Mouse (Mus musculus) cortical plate, adult 2 months (tissue): ENCODE results near the gene Hoxb7. TPM values are rescaled to one million over a fixed set of nuclear protein-coding genes. Genes with fewer than 3 reads are reported as not detected.

Experiments
- H3K27ac ChIP-seq: fragments of 200-500 bp; 2 replicates; pipeline ENCODE4 v1.5.1; 2012; ENCODE audit warnings: low read length, control low read depth, inconsistent platforms; ENCODE audit not compliant: insufficient read depth
- H3K4me1 ChIP-seq: fragments of 200-500 bp; 2 replicates; pipeline ENCODE4 v1.6.1; 2011; ENCODE audit warnings: low read length; ENCODE audit not compliant: control insufficient read depth, insufficient read depth
- H3K4me3 ChIP-seq: fragments of 200-500 bp; 2 replicates; pipeline ENCODE4 v1.5.1; 2011; ENCODE audit warnings: mild to moderate bottlenecking, low read length, control low read depth; ENCODE audit not compliant: insufficient read depth
- CTCF ChIP-seq: fragments of 200-500 bp; IDR thresholded peaks from 2 replicates; pipeline ENCODE4 v1.5.1; 2011; ENCODE audit warnings: mild to moderate bottlenecking, control low read depth, low read length; ENCODE audit not compliant: insufficient read depth; ENCODE audit errors: extremely low read depth
- POLR2A ChIP-seq: fragments of 200-500 bp; IDR thresholded peaks from 2 replicates; pipeline ENCODE4 v1.6.1; 2011; ENCODE audit warnings: mild to moderate bottlenecking, low read length, control low read depth; ENCODE audit not compliant: insufficient read depth; ENCODE audit errors: extremely low read depth
- polyA plus RNA-seq: library from polyadenylated mRNA; depleted of rRNA; stranded (reverse); fragments of >200 nt; gene quantifications from 2 replicates; pipeline ENCODE4 v1.2.3, GENCODE M21; 2012

The Hoxb7 gene
- polyA plus RNA-seq, 1 experiment = not detected

DNA sequence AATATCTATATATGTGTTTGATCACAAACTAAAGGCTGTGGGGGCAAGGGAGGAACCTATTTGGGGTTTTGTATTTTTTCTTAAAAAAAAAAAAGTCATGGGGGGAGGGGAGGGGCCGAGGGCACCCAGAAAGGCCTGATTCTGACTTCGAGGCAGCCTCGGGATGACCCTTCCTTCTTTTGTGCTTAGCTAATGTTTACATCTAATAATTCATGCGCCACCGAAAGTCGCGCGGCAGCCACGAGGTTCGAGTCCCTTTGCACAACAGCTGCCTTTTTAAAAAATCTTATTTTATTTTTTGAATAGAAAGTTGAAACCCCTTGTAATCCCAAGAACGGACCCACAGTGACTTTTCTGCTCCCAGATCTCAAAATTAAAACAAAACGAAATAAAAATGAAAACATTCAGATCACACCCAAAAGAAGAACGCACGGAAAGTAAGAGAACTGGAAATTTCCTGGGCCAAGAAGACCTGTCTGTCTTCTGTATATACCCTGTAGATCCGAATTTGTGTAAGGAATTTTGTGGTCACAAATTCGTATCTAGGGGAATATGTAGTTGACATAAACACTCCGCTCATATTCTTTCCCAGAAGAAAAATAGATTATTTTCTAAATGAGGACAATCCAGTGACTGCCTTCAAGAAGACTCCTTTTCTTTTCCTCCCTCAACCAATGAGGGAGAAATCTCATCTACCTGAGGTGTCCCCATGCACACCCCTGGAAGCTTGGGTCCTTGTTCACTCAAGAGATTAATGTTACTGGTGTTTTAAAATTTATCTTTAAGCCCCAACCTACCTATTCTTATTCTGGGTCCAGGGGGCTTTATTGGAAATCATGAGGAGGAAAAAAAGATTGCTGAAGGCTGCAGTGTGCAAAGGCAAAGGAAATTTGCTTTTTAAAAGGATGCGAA lies 30.5 kb downstream of the Hoxb7 start:
- Histone ChIP-seq H3K27ac (no peak overlapping the region), H3K4me3 (no peak overlapping the region), H3K4me1 (no peaks in the 10 kb centered on the region)
- TF ChIP-seq POLR2A = no peak
- no peak for TF ChIP-seq CTCF

GRCm38 (mm10) chr11:96317608-96318367 lies 31.4 kb downstream of the Hoxb7 start, which contains the start of gene Hoxb4:
Gene Hoxb4 (plus strand): TSS chr11:96318267.
- no peak for TF ChIP-seq CTCF
- no peak for TF ChIP-seq POLR2A
- H3K27ac ChIP-seq = no peak within 1 kb of the TSS
- H3K4me1 ChIP-seq = no peaks in the 10 kb centered on the region
- no peak within 1 kb of the TSS for H3K4me3 ChIP-seq

GRCm38 (mm10) chr11:96318368-96319070 lies 32.1 kb downstream of the Hoxb7 start:
- TF ChIP-seq POLR2A (no peak), CTCF (no peak)
- Histone ChIP-seq H3K27ac (no peak overlapping the region), H3K4me1 (no peaks in the 10 kb centered on the region), H3K4me3 (no peak overlapping the region)

GRCm38 (mm10) chr11:96319071-96319902 lies 32.9 kb downstream of the Hoxb7 start:
- TF ChIP-seq CTCF (no peak), POLR2A (no peak)
- Histone ChIP-seq H3K4me1 (no peaks in the 10 kb centered on the region), H3K27ac (no peak overlapping the region), H3K4me3 (no peak overlapping the region)

- H3K27ac ChIP-seq = no peak overlapping the region
- TF ChIP-seq CTCF (no peak), POLR2A (no peak)
- no peaks in the 10 kb centered on the region for H3K4me1 ChIP-seq
- H3K4me3 ChIP-seq = no peak overlapping the region
Measured at GRCm38 (mm10) chr11:96319910-96320309, 33.5 kb downstream of the Hoxb7 start.

DNA sequence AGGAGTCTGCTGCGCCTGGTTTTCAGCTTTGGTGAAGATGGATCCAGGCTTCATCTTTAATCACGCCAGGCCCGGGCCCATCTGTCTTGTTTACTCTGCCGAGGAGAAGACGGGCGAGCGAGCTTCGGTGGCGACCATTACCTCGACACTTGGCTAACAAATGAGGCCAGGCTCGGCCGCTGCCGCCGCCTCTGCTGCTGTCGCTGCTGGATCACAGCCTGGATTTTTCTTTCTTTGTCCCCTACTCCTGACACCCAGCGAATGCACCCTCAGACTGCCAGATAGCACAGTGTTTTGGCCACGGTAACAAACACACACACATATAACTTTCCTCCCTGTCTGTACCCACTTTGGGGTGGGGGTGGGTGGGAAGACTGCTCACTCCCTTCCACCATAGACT lies 34.3 kb downstream of the Hoxb7 start:
- H3K4me1 ChIP-seq = no peaks in the 10 kb centered on the region
- no peak for TF ChIP-seq CTCF
- TF ChIP-seq POLR2A = no peak
- H3K4me3 ChIP-seq = no peak overlapping the region
- H3K27ac ChIP-seq = no peak overlapping the region

- H3K4me3 ChIP-seq = no peak overlapping the region
- TF ChIP-seq POLR2A (no peak), CTCF (no peak)
Measured at GRCm38 (mm10) chr11:96321846-96322245, 35.4 kb downstream of the Hoxb7 start.

DNA sequence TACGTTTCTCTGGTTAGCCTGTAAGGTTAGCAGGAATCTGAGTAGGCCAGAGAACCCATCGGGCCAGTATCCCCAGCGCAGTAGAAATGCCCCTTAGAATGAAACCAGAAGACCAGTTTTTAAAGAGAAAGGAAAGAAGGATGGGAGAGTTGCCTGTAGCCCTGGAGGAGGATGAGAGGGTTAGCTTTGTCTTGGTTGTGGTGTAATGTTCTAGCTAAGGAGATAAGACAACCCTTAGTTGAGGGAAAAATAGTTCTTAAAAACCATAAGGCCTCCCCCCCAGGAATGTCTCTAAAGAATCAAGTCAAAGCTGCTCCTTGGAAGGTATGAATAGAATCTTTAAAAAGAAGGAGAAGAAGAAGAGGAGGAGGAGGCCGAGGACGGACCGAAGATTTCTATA lies 36.3 kb downstream of the Hoxb7 start:
- H3K27ac ChIP-seq = no peak overlapping the region
- H3K4me3 ChIP-seq = no peak overlapping the region

More at GRCm38 (mm10) chr11:96321846-96322245, 35.4 kb downstream of the Hoxb7 start:
- H3K27ac ChIP-seq = no peak overlapping the region
- no peaks in the 10 kb centered on the region for H3K4me1 ChIP-seq

GRCm38 (mm10) chr11:96323154-96323553 lies 36.7 kb downstream of the Hoxb7 start, which contains the start of gene Hoxb3:
Gene Hoxb3 (plus strand): TSS chr11:96323326.
- no peak within 1 kb of the TSS for H3K27ac ChIP-seq
- TF ChIP-seq POLR2A (no peak), CTCF (no peak)
- H3K4me3 ChIP-seq = no peak within 1 kb of the TSS
- no peaks in the 10 kb centered on the region for H3K4me1 ChIP-seq

More for the DNA sequence above, 36.3 kb downstream of the Hoxb7 start:
- TF ChIP-seq CTCF = no peak
- TF ChIP-seq POLR2A = no peak
- H3K4me1 ChIP-seq = no peaks in the 10 kb centered on the region
